Mouse (Mus musculus) midbrain, embryonic 15.5 days (tissue): ENCODE results near the gene Mogat2. TPM values are rescaled to one million over a fixed set of nuclear protein-coding genes. Genes with fewer than 3 reads are reported as not detected.

Experiments used
- ATAC-seq: fragments of 200-750 bp; cut with Nextera tagmentation; replicated peaks from 2 replicates; pipeline ENCODE4 v1.8.0; 2017; ENCODE audit warnings: moderate TSS enrichment
- H3K27ac ChIP-seq: fragments of 300-500 bp; sonication (generic); 2 replicates; pipeline ENCODE4 v1.5.1; 2015; ENCODE audit warnings: mild to moderate bottlenecking, inconsistent platforms
- H3K27me3 ChIP-seq: fragments of 300-500 bp; sonication (generic); replicated peaks from 2 replicates; pipeline ENCODE4 v1.6.1; 2015; ENCODE audit warnings: inconsistent platforms
- H3K36me3 ChIP-seq: fragments of 300-500 bp; sonication (generic); replicated peaks from 2 replicates; pipeline ENCODE4 v1.6.1; 2015; ENCODE audit warnings: inconsistent platforms
- H3K4me1 ChIP-seq: fragments of 300-500 bp; sonication (generic); 2 replicates; pipeline ENCODE4 v1.6.1; 2015; ENCODE audit warnings: inconsistent platforms
- H3K4me2 ChIP-seq: fragments of 300-500 bp; sonication (generic); 2 replicates; pipeline ENCODE4 v1.6.1; 2015; ENCODE audit warnings: inconsistent platforms, mild to moderate bottlenecking, moderate library complexity
- H3K4me3 ChIP-seq: fragments of 300-500 bp; sonication (generic); 2 replicates; pipeline ENCODE4 v1.5.1; 2015; ENCODE audit warnings: mild to moderate bottlenecking, inconsistent platforms
- H3K9ac ChIP-seq: fragments of 300-500 bp; sonication (generic); 2 replicates; pipeline ENCODE4 v1.6.1; 2015; ENCODE audit warnings: mild to moderate bottlenecking, inconsistent platforms
- H3K9me3 ChIP-seq: fragments of 300-500 bp; sonication (generic); 2 replicates; pipeline ENCODE4 v1.6.1; 2016; ENCODE audit warnings: inconsistent platforms
- WGBS: fragments of 180-500 bp; shearing (Covaris S2); methylation state at CpG from one replicate; pipeline ENCODE4 v1.1.7; 2015; ENCODE audit warnings: mixed read lengths; 5-methylcytosine and 5-hydroxymethylcytosine counted together
- polyA plus RNA-seq: library from polyadenylated mRNA; unstranded; fragments of >200 nt; fragmentation: Nextera tagmentation; extraction: Ambion mirVana; gene quantifications from 2 replicates; pipeline ENCODE4 v1.2.1, GENCODE M21; 2015

The Mogat2 gene
- polyA plus RNA-seq, 1 experiment from 2014 or later = 1.9 TPM

DNA sequence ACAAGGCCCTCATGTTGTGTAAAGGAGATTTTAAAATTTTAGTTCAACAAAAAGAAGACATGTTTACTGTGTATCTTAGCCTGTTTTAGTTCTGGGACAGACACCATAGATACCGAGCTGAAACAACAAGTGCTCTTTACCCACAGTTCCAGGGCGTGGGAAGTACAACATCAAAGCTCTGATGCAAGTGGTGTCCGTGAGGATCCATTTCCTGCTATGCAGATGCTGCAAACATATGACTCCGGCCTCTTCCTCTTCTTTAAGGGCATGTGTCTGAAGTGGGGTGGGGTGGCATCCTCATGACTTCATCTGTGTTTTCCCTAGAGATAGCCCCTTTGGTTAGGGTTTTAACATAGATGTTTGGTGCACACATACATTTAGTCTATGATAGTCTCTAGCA lies 25.1 kb upstream of the Mogat2 start:
- no peak overlapping the region for H3K27ac ChIP-seq
- no peaks in the 10 kb centered on the region for H3K36me3 ChIP-seq
- H3K9me3 ChIP-seq = no peaks in the 10 kb centered on the region
- WGBS = 72% methylated on average over 4 of the region's 4 CpGs
- H3K27me3 ChIP-seq = no peaks in the 10 kb centered on the region
- ATAC-seq = no peak
- no peak overlapping the region for H3K9ac ChIP-seq
- H3K4me3 ChIP-seq = no peak overlapping the region
- H3K4me2 ChIP-seq = no peak overlapping the region
- H3K4me1 ChIP-seq = peaks cover 9% of the 10 kb centered on the region

DNA sequence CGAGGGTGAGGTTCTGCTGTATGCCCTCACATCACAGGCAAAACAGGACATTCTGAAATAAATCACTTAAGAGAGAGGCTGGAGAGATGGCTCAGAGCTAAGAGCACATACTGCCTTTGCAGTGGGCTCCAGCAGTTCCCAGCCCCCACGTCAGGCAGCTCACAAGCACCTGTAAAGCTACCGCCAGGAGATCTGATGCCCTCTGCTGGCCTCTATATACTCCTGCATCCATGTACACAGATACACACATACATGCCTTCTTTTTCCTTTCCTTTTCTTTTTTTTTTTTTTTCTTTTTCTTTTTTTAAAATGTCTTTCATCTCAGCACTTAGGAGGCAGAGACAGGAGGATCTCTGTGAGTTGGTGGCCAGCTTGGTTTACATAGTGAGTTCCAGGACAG lies 23.5 kb upstream of the Mogat2 start:
- no peaks in the 10 kb centered on the region for H3K36me3 ChIP-seq
- no peak overlapping the region for H3K4me3 ChIP-seq
- H3K27ac ChIP-seq = no peak overlapping the region
- no peaks in the 10 kb centered on the region for H3K27me3 ChIP-seq
- peaks cover 6% of the 10 kb centered on the region for H3K4me1 ChIP-seq
- WGBS = 39% methylated on average over 3 of the region's 3 CpGs
- ATAC-seq = no peak
- H3K9ac ChIP-seq = no peak overlapping the region
- no peak overlapping the region for H3K4me2 ChIP-seq
- H3K9me3 ChIP-seq = no peaks in the 10 kb centered on the region

DNA sequence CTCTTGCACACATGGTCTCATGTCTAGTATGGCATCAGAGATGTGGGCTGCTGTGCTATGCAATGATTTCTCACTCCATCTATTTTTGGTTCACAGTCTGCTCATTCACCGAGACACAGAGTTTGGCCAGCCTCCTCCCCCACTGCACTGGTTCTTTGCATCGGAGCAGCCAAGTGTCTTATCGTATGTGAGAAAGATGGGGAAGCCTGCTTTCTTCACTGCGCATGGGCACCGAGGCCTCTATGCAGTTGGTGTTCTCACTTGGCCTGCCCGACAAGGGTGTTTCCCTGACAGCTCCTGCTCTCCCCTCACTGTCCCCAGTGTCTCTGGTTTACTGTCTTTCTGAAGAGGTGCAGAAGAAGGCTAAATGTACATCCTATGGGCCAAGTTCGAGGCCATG lies 16.6 kb upstream of the Mogat2 start:
- Histone ChIP-seq H3K27ac (no peak overlapping the region), H3K9ac (no peak overlapping the region), H3K9me3 (no peaks in the 10 kb centered on the region), H3K4me1 (no peaks in the 10 kb centered on the region), H3K4me3 (no peak overlapping the region), H3K4me2 (no peak overlapping the region), H3K36me3 (no peaks in the 10 kb centered on the region), H3K27me3 (no peaks in the 10 kb centered on the region)
- ATAC-seq = no peak
- WGBS = 88% methylated on average over 7 of the region's 7 CpGs

DNA sequence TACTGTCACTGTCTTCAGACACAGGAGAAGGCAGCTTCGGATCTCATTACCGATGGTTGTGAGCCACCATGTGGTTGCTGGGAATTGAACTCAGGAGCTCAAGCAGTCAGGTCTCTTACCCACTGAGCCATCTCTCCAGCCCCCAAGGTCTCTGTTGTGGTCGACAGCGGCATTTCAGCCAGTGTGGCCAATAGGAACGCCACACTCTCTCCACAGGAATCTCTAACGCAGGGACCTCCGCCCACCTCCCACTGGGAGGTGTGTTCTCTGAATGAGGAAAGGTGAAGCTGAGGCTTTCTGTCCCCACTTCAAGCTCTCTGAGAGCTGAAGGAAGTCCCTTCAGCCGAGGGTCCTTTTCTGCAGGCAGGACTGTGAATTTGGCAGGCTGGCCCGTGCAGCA lies 12.0 kb upstream of the Mogat2 start:
- peaks cover 10% of the 10 kb centered on the region for H3K4me1 ChIP-seq
- ATAC-seq = 0 out of 2 replicates have a peak, but pooled peaks have one; percentile 7
- WGBS = 24% methylated on average over 9 of the region's 9 CpGs
- no peaks in the 10 kb centered on the region for H3K36me3 ChIP-seq
- no peaks in the 10 kb centered on the region for H3K9me3 ChIP-seq
- H3K9ac ChIP-seq = no peak overlapping the region
- no peak overlapping the region for H3K27ac ChIP-seq
- no peak overlapping the region for H3K4me3 ChIP-seq
- H3K27me3 ChIP-seq = peaks cover 9% of the 10 kb centered on the region; the same call in 1 of the 2 replicates
- H3K4me2 ChIP-seq = no peak overlapping the region

DNA sequence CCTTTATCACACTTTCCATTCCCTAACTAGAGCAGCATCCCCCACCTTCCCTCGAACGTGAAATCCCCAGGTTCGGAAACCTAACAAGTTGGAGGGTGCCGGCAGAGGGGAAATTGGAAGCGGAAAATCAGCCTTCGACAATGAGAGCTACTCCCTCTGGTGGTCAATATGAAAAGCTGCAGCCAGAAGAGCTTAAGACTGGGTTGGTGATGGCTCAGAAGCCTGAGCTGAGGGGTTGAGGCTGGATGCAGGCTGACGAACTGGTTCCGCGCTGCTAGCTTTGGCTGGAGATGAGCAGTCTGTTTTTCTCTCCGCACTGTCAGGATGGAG lies 11.1 kb upstream of the Mogat2 start:
- WGBS = 2% methylated on average over 10 of the region's 10 CpGs
- H3K27ac ChIP-seq = no peak overlapping the region
- peak; percentile 75 for ATAC-seq
- peaks cover 10% of the 10 kb centered on the region for H3K4me1 ChIP-seq
- peaks cover 9% of the 10 kb centered on the region; the same call in 1 of the 2 replicates for H3K27me3 ChIP-seq
- H3K9ac ChIP-seq = no peak overlapping the region
- H3K4me2 ChIP-seq = peak overlapping the region; percentile 69
- H3K36me3 ChIP-seq = no peaks in the 10 kb centered on the region
- H3K4me3 ChIP-seq = peak overlapping the region; percentile 42
- H3K9me3 ChIP-seq = no peaks in the 10 kb centered on the region

DNA sequence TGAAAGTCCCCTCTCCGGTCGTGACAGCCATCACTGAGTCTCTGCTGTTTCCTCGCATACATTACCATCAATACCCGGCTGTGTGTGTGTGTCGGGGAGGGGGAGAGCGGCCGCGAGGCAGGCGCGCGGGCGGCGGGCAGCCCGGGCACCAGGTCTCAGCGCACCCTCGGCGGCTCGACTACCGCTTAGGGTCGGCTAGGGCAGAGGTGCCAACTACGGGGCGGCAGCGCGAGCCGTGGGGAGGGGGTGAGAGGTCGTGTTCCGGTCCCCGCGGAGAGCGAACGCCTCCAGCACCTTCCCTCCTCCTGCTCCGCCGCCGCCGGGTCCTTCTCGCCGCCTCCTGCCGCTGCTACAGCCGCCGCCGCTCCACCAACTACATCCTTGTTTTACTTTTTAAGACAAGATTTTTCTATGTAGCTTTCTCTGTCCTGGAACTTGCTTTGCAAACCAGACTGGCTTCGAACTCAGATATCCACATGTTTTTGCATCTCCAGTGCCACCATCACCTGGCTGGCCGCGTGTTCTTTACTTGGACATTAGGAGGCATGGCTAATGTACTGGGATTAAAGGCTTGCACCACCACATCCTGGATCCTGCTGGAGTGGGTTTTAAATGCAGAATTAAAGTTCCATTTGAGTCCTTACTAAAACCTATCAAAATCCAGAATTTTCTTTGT lies 10.6 kb upstream of the Mogat2 start:
- peak; percentile 76 for ATAC-seq
- Histone ChIP-seq H3K4me3 (peak overlapping the region; percentile 42), H3K9ac (0 out of 2 replicates have a peak overlapping the region, but pooled peaks have one; percentile 25), H3K4me2 (peak overlapping the region; percentile 69), H3K27me3 (peaks cover 9% of the 10 kb centered on the region; the same call in 1 of the 2 replicates), H3K4me1 (peaks cover 10% of the 10 kb centered on the region), H3K27ac (no peak overlapping the region), H3K36me3 (no peaks in the 10 kb centered on the region), H3K9me3 (no peaks in the 10 kb centered on the region)
- 2% methylated on average over 40 of the region's 44 CpGs for WGBS

DNA sequence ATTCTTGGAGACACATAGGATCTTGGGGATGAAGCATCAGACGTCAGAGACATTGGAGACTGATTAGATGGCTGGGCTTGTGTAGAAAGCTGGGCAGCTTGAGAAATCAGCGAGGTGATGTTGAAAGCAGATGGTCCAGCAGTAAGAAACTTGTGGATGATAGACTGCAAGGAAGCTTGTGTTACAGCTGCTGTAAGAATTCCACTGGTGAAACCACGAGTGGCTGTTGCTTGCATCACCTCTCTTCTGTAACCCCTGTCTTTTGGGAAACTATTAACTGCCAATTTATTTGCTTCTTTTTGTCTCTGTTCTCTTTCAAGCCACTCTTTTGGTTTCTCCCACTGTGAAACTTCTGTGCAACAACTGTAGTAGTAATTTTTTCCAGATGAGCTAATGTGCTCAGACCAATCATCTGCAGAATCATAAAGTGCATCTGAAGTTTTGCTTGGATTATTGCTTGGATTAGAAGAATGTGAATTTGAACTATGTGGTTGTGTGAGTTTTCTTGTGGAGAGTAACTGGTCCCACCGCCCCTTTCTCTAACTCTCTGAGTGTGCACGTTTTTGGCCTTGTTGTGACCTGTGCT lies 9.8 kb upstream of the Mogat2 start:
- Histone ChIP-seq H3K4me3 (no peak overlapping the region), H3K36me3 (no peaks in the 10 kb centered on the region), H3K4me1 (peaks cover 10% of the 10 kb centered on the region), H3K4me2 (peak overlapping the region; percentile 69; the same call in 1 of the 2 replicates), H3K27me3 (peaks cover 9% of the 10 kb centered on the region; the same call in 1 of the 2 replicates), H3K27ac (no peak overlapping the region), H3K9ac (no peak overlapping the region), H3K9me3 (no peaks in the 10 kb centered on the region)
- 51% methylated on average over 5 of the region's 5 CpGs for WGBS
- ATAC-seq = no peak

DNA sequence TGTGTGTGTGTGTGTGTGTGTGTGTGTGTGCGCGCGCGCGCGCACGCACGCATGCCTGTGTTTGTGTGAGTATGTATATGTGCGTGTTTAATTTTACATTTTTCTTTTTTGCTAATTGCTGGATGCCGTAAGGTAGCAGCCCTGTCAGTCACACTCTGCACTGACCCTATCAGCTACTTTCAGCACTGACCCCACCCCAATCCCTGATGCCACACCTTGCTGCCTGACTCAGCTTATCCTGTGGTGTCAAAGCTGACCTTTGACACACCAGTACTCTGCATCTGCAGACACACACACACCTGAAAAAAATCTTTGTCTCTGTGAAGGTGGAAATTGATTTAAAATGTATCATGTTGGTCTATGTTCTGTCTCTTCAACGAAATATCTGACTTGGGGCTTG lies 3.7 kb upstream of the Mogat2 start:
- no peak for ATAC-seq
- Histone ChIP-seq H3K4me1 (peaks cover 4% of the 10 kb centered on the region; the same call in 1 of the 2 replicates), H3K36me3 (no peaks in the 10 kb centered on the region), H3K4me3 (no peak overlapping the region), H3K27me3 (peaks cover 7% of the 10 kb centered on the region; the same call in 1 of the 2 replicates), H3K27ac (no peak overlapping the region), H3K9ac (no peak overlapping the region), H3K4me2 (no peak overlapping the region), H3K9me3 (no peaks in the 10 kb centered on the region)
- 96% methylated on average over 11 of the region's 11 CpGs for WGBS

DNA sequence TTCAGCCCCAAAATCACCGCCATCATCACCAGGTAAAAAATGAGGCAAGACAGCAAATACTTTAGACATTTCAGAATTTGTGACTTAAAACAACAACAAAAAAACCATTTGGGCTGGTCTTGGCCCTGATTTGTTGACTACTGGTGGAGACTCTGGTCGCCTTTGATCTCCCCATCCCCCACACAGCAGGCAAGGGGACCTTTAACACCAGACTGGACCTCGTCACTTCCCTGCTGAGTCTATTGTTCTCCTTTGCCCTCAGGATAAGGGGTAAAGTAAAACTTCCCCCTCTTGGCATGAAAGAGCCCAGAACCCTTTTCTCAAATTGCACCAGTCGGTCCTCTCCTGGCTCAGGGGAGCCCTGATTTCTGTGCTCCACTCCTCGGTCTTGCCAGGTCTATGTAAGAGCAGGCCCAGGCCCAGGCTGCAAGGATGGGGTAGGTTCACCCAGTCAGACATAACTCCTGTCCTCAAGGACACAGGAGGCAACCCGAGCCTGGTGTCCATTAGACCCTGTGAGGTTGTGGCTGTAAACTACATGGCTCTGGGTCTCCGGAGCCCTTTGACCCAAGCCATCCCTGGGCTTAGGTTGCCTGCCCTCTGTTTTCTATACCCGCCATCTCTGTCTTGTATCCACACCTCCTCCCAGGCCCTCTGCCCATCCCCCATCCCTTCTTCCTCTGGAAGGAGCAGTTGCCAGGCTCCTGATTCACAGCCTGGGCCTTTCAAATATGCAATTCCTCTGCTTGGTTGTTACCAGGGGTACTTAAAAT lies 1.3 kb downstream of the Mogat2 start:
- Histone ChIP-seq H3K4me1 (peaks cover 4% of the 10 kb centered on the region; the same call in 1 of the 2 replicates), H3K9me3 (no peaks in the 10 kb centered on the region), H3K4me2 (no peak overlapping the region), H3K27ac (no peak overlapping the region), H3K4me3 (no peak overlapping the region), H3K36me3 (no peaks in the 10 kb centered on the region), H3K9ac (no peak overlapping the region), H3K27me3 (peaks cover 7% of the 10 kb centered on the region; the same call in 1 of the 2 replicates)
- WGBS = 22% methylated on average over 8 of the region's 8 CpGs
- ATAC-seq = no peak

DNA sequence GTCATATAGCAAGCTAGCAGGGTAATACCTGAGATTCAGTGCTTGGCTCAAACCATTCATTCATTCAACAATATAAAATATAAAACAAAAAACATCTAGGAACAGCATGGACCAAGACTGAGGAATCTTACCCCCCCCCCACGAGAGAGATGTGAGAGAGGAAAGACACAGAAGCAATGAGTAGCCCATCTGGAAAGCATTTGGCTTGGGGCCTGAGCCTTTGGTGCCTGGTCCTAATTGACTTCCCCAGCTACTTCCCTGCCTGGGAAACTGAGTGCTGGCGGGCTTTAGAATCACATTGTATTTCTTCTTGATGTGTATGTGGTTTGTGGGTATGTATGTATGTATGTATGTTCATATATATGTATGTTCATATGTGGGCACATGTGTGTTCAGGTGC lies 2.8 kb downstream of the Mogat2 start:
- Histone ChIP-seq H3K27me3 (peaks cover 7% of the 10 kb centered on the region; the same call in 1 of the 2 replicates), H3K4me1 (peaks cover 4% of the 10 kb centered on the region; the same call in 1 of the 2 replicates), H3K27ac (no peak overlapping the region), H3K4me2 (no peak overlapping the region), H3K9me3 (no peaks in the 10 kb centered on the region), H3K36me3 (no peaks in the 10 kb centered on the region), H3K9ac (no peak overlapping the region), H3K4me3 (no peak overlapping the region)
- WGBS = 77% methylated on average over 2 of the region's 2 CpGs
- no peak for ATAC-seq

DNA sequence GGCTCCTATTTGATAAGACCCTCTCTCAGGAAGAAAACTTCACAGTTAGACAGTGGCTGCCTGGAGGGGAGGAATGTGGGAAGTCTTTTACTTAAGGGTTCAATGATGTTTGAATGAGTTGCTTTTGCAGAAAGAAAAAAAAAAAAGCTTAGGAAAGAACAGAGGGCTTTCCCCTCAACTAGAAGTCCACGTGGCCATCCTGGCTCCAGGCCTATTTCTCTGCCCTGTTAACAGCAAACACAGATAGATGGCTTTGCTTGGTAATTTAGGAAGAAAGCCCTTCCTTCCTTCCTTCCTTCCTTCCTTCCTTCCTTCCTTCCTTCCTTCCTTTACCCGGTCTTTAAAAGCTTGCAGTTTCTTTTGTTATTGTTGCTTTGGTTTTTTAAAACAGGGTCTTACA lies 3.5 kb downstream of the Mogat2 start:
- H3K4me2 ChIP-seq = no peak overlapping the region
- H3K9ac ChIP-seq = no peak overlapping the region
- H3K27me3 ChIP-seq = 0 out of 2 replicates have a peak, but pooled peaks cover 7% of the 10 kb centered on the region
- H3K27ac ChIP-seq = no peak overlapping the region
- no peaks in the 10 kb centered on the region for H3K9me3 ChIP-seq
- 44% methylated on average over 2 of the region's 2 CpGs for WGBS
- H3K4me1 ChIP-seq = peaks cover 4% of the 10 kb centered on the region; the same call in 1 of the 2 replicates
- no peak for ATAC-seq
- no peak overlapping the region for H3K4me3 ChIP-seq
- no peaks in the 10 kb centered on the region for H3K36me3 ChIP-seq

DNA sequence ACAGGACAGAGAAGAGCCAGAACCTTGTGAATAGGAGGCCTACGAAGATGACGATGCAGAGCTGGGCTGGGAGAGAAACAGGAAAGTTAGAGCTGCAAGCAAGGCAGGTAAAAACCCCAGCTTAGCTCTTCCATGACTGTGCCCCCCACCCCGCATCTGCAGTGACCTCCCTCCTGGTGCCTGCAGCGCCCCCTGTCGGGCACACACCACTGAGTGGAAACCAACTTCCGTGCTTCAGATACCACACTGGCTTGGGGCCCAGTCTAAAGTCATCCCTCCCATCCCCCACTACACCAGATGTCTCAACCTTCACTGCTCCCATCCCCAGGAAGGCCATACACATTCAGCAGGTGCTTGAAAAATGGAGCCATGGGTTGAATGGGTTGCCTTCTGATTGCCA lies 5.8 kb downstream of the Mogat2 start:
- no peak for ATAC-seq
- no peaks in the 10 kb centered on the region; the same call in 1 of the 2 replicates for H3K4me1 ChIP-seq
- WGBS = 78% methylated on average over 6 of the region's 6 CpGs
- no peak overlapping the region for H3K9ac ChIP-seq
- no peak overlapping the region for H3K4me3 ChIP-seq
- H3K4me2 ChIP-seq = no peak overlapping the region
- no peaks in the 10 kb centered on the region for H3K36me3 ChIP-seq
- no peak overlapping the region for H3K27ac ChIP-seq
- no peaks in the 10 kb centered on the region for H3K27me3 ChIP-seq
- no peaks in the 10 kb centered on the region for H3K9me3 ChIP-seq
